Mouse (Mus musculus): ENCODE data around the gene Phf1.
"Not testable (repeated sequence)": the region's sequence is repeated elsewhere in the genome, so short reads cannot be mapped to it uniquely, and the experiment has no call there.

Phf1 gene

GRCm38 (mm10) chr17:26951406-26951805, 18.6 kb downstream of the Phf1 start:
- DNase-seq (ENCODE audit: inconsistent ontology term), result peak; percentile 88

GRCm38 (mm10) chr17:26951952-26952877, 19.4 kb downstream of the Phf1 start:
- no peak for DNase-seq (ENCODE audit: inconsistent ontology term)

GRCm38 (mm10) chr17:26953201-26953600, 20.3 kb downstream of the Phf1 start:
- no peak for DNase-seq (ENCODE audit: inconsistent ontology term)

DNA sequence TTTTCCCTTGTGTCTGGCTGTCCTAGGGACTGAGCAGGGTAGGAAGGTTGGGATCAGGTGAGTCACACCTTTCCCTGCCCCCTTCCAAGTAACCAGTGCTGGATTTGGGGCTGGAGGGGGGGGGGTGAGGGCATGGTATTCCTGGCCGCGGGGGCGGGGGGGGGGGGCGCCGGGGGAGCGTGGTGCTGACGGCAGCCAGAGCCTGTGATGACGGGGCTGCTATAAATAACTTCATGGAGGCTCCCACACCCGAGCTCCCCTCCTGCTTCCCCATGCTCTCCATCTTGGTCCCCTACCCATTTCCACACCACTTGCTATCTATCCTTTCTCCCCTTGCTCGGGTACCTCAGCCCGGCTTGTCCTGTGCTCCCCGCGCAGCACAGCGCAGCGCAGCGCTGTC, 20.9 kb downstream of the Phf1 start:
- DNase-seq (ENCODE audit: inconsistent ontology term), result no peak

- DNase-seq (ENCODE audit: inconsistent ontology term), result no peak
Observed at GRCm38 (mm10) chr17:26956309-26956708, 23.5 kb downstream of the Phf1 start.

DNA sequence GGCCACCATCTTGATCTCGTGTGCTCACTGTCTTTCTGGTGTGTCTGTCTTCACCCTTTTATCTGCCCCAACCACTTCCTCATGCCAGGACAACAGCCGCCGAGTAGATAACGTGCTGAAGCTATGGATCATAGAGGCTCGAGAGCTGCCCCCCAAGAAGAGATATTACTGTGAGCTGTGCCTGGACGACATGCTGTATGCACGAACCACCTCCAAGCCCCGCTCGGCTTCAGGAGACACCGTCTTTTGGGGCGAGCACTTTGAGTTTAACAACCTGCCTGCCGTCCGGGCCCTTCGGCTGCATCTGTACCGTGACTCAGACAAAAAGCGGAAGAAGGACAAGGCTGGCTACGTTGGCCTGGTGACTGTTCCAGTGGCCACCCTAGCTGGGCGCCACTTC, 24.0 kb downstream of the Phf1 start:
- no peak for DNase-seq (ENCODE audit: inconsistent ontology term)

DNA sequence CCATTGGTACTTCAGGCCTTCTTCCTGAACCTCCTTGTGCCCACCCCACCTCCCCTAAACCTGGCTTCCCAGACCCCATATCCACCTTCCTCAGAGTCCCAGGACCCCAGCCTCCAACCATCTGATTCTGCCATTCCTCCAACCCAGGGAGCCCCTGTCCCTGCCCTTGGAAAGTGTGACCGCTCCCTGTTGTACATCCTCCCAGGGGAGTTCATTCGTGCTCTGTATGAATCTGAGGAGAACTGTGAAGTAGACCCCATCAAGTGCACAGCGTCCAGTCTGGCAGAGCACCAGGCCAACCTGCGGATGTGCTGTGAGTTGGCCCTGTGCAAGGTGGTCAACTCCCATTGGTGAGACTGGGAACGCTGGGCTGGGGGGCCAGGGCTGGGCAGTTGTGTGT, 25.0 kb downstream of the Phf1 start:
- DNase-seq (ENCODE audit: inconsistent ontology term), result no peak

DNA sequence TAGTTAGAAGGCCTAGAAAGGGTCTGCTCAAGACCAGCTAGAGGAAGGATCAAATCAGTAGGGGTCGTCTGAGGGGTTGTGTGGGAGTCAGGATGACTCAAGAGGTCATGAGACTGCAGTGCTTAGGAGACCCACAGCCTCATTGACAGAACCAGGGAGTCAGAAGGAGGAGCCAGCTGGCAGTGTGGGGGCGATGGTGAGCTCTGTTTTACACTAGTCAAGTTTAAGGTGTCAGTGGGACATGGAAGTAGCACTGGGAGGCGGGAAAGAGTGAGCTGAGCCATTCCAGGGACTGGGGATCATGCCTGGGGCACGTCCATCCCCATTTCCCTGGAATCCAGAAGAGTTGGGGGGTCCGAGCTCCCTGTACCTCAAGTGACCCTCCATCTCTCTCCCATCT, 26.0 kb downstream of the Phf1 start:
- no peak for DNase-seq (ENCODE audit: inconsistent ontology term)

DNA sequence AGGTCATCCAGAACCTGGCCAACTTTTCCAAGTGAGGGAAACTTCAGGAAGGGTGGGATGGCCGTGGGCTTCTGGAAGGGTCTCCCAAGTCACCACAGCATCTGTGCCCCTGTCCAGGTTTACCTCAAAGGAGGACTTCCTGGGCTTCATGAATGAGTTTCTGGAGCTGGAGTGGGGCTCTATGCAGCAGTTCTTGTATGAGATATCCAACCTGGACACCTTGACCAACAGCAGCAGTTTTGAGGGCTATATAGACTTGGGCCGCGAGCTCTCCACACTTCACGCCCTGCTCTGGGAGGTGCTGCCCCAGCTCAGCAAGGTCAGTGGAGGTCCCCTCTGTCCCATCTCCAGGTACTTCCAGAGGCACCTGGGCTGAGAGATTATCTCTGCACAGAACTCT, 27.0 kb downstream of the Phf1 start:
- no peak for DNase-seq (ENCODE audit: inconsistent ontology term)

- DNase-seq (ENCODE audit: inconsistent ontology term), result no peak
Observed at GRCm38 (mm10) chr17:26961572-26962240, 28.9 kb downstream of the Phf1 start.

- no peak for DNase-seq (ENCODE audit: inconsistent ontology term)
Observed at GRCm38 (mm10) chr17:26966993-26967392, 34.1 kb downstream of the Phf1 start.

- no peak for DNase-seq (ENCODE audit: inconsistent ontology term)
Observed at GRCm38 (mm10) chr17:26967477-26967876, 34.6 kb downstream of the Phf1 start.

GRCm38 (mm10) chr17:26968200-26968611, 35.4 kb downstream of the Phf1 start:
- no peak for DNase-seq (ENCODE audit: inconsistent ontology term)

DNA sequence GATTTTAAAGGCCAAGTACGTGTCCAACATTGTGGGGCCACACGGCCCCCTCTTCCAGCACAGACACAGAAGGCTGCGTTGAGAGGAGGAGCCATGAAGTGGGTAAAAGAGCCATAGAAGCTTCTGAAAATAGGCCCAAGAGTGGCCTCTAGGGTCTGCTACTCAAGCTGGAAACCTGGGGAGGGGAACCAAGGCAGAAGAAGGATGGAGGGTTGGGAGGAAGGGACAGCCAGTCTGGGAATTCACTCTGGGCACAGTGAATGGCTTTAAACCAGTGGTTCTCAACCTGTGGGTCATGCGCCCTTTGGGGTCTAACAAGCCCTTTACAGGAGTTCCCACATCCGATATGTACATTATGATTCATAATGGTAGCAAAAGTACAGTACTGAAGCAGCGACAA, 36.4 kb downstream of the Phf1 start:
- no peak for DNase-seq (ENCODE audit: inconsistent ontology term)

GRCm38 (mm10) chr17:26970221-26970620, 37.4 kb downstream of the Phf1 start:
- DNase-seq (ENCODE audit: inconsistent ontology term), result no peak

- no peak for DNase-seq (ENCODE audit: inconsistent ontology term)
Observed at GRCm38 (mm10) chr17:26971247-26971905, 38.5 kb downstream of the Phf1 start.

DNA sequence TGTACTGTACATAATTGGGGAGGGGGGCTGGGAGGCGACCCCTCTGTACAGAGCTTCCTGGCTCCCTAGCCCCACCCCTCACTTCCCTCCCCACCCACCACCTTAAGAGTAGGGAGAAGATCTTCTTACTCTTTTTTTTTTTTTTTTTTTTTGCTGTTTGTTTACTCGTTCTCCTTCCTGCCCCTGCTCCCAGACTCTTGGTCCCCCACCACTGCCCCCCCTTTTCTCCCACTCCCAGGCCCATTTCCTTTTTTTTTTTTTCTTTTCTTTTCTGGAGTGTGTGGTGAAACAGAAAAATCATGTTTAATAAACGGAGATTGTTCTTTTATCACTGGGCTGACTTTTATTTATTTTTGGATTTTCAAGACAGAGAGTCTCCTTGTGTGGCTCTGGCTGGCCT, 39.3 kb downstream of the Phf1 start:
- no peak for DNase-seq (ENCODE audit: inconsistent ontology term)

DNA sequence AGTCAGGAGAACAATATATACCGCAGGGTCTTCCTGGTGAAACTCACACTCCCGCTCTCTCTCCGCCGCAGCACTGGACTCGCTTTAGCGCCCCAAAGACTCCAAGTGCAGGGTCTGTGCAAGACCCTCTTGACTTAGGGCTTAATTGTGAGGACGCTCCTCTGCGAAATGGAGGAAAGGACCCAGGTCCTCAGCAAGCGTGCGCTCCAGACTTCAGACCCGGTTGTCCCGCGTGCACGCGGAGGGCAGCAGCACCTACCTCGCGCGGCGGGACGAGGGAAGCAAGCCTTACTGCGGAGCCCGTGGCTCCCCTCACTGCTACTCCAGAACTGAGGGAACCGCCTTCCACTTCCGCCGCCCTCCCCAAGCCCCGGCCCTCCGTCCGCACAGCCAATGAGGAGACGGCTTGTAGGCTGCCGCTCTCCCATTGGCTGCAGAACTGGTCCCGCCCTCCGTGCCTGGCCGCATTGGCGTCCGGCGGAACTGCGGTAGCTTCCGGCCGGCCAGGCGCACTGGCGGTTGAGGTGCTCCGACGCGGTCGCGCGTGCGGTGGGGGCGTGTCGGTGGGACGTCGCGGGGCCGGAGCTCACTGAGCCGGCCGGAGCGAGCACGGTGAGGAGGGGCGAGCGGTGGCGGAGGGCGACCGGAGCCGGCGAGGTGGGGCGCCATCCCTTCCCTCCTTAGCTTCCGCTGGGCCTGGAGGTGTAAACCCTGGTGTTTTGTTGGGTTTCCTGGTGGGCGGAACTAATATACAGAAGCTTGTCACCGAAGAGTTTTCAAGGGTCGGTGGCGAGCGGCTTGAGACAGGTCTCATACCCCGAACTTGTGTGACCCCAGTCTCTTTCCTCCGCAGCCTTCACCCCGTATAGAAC, 40.1 kb downstream of the Phf1 start, which contains the start of gene Zbtb9:
Zbtb9 (plus strand) TSS at position 465 of the 872 bp plus-strand sequence.
- peak; percentile 98 for DNase-seq (ENCODE audit: inconsistent ontology term)

DNA sequence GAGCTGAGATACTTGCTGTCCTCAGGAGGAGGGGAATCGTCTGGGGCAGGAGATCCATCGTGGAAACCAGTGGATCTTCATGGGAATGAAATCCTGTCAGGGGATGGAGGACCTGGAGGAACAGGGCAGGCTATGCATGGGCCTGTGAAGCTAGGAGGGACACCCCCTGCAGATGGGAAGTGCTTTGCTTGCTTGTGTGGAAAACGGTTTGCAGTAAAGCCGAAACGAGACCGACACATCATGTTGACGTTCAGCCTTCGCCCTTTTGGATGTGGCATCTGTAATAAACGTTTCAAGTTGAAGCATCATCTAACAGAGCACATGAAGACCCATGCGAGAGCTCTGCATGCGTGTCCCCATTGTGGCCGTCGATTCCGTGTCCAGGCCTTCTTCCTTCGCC, 41.7 kb downstream of the Phf1 start:
- no peak for DNase-seq (ENCODE audit: inconsistent ontology term)

DNA sequence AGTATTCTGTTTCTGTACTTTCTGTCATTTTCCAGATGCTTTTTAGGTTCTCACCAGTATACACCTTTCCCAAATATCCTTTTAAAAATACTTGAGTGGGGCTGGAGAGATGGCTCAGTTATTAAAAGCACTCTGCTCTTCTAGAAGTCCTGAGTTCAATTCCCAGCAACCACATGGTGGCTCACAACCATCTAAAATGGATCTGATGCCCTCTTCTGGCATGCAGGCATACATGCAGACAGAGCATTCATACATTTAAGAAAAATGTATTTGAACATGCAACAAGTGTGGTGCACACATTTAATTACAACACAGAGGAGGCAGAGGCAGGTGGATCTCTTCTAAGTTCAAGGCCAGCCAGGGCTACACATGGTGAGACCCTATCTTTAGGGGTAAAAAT, 42.6 kb downstream of the Phf1 start:
- no peak for DNase-seq (ENCODE audit: inconsistent ontology term)

DNA sequence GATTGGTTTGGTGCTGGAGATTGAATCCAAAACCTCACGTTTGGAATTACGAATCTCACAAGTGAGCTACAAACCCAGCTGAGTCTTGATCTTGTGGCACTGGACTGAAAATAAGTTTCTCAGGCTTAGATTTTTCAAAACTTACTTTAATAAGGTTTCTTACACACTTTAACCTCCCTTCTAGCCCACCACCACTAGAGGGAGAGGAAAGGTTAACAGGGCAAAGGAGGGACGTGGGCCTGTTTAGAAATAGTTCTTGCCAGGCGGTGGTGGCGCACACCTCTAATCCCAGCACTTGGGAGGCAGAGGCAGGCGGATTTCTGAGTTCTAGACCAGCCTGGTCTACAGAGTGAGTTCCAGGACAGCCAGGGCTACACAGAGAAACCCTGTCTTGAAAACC, 44.5 kb downstream of the Phf1 start:
- DNase-seq (ENCODE audit: inconsistent ontology term), result not testable (repeated sequence)
